Comparison of ENCODE assay signal across 29 mouse cellular contexts in the genomic region with DNA sequence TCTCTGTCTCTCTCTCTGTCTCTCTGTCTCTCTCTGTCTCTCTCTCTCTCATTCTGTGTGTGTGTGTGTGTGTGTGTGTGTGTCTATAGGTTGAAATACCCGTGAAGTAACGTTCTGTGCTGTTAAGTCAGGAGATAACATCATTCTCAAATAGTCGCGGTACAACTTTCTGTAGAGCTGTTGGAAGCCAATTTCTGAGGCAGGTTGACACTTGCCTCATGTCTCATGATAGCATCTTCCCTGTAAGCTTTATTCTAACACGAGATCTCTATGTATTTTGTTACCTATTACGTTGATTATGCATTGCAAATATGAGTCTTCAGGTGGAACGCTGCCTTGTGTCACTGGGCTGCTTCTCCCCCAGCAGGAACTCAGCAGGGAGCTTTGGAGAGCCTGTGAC. TPM values are rescaled to one million over a fixed set of nuclear protein-coding genes. Genes with fewer than 3 reads are reported as not detected.
"Had no signal": no experiment of that assay in that cellular context is flagged by ENCODE, and none has a peak within 500 bp of the region (broad histone marks: within the 10 kb centered on the region; RNA-seq: fewer than 3 reads in every experiment).

No protein-coding gene starts in this region.

- DNase-seq: cerebellum, adult 18-20 months; cerebellum, adult 2 months; cerebellum, adult 8-10 months; cerebellum, adult 9-10 months; cerebellum, adult 9-11 months; cerebellum, postnatal 10 days; cerebellum, postnatal 14 days; cerebellum, postnatal 25 days; cerebellum, postnatal 36 days; embryo, embryonic 11 days; forebrain, postnatal 0 days; gastrocnemius, adult 2 months; gastrocnemius, postnatal 10 days; gastrocnemius, postnatal 14 days; gastrocnemius, postnatal 25 days; gastrocnemius, postnatal 36 days; heart, adult 11 months; heart, adult 18-20 months; heart, adult 2 months had no signal

- H3K4me2 ChIP-seq: embryonic facial prominence, embryonic 12.5 days; embryonic facial prominence, embryonic 13.5 days; embryonic facial prominence, embryonic 15.5 days; forebrain, embryonic 12.5 days; forebrain, embryonic 13.5 days; forebrain, embryonic 15.5 days had no signal

- H3K4me1 ChIP-seq: embryonic facial prominence, embryonic 12.5 days; embryonic facial prominence, embryonic 15.5 days had no signal

- H3K4me3 ChIP-seq: embryonic facial prominence, embryonic 12.5 days; embryonic facial prominence, embryonic 13.5 days; embryonic facial prominence, embryonic 15.5 days; erythroblast, embryonic 14.5 days; forebrain, embryonic 10.5 days; forebrain, embryonic 12.5 days; forebrain, embryonic 13.5 days; forebrain, embryonic 15.5 days; gastrocnemius, adult 2 months; heart, adult 2 months had no signal

- H3K9me3 ChIP-seq: embryonic facial prominence, embryonic 12.5 days; embryonic facial prominence, embryonic 13.5 days; embryonic facial prominence, embryonic 15.5 days; forebrain, embryonic 10.5 days; forebrain, embryonic 12.5 days; forebrain, embryonic 13.5 days; forebrain, embryonic 15.5 days had no signal

- ATAC-seq: forebrain, embryonic 13.5 days; forebrain, embryonic 14.5 days; forebrain, embryonic 15.5 days; forebrain, embryonic 16.5 days; forebrain, postnatal 0 days had no signal

- H3K27me3 ChIP-seq: embryonic facial prominence, embryonic 12.5 days; embryonic facial prominence, embryonic 13.5 days; embryonic facial prominence, embryonic 15.5 days; forebrain, embryonic 12.5 days; forebrain, embryonic 13.5 days; forebrain, embryonic 15.5 days had no signal

- H3K27ac ChIP-seq: embryonic facial prominence, embryonic 12.5 days; embryonic facial prominence, embryonic 13.5 days; embryonic facial prominence, embryonic 15.5 days; forebrain, embryonic 10.5 days; forebrain, embryonic 12.5 days; forebrain, embryonic 13.5 days; forebrain, embryonic 15.5 days; gastrocnemius, adult 2 months; heart, adult 2 months had no signal

- H3K9ac ChIP-seq: embryonic facial prominence, embryonic 12.5 days; embryonic facial prominence, embryonic 13.5 days; embryonic facial prominence, embryonic 15.5 days; forebrain, embryonic 12.5 days; forebrain, embryonic 13.5 days; forebrain, embryonic 15.5 days; forebrain, postnatal 0 days had no signal

RNA-seq across cellular contexts. Expression of gene Gm6169, which starts 43.3 kb away (rescaled TPM):
- total RNA-seq: forebrain, postnatal 0 days had no signal
- polyA plus RNA-seq: erythroblast, embryonic 14.5 days had no signal
